Mouse (Mus musculus) thymus, postnatal 0 days (tissue): ENCODE results near the gene Arl15. TPM values are rescaled to one million over a fixed set of nuclear protein-coding genes. Genes with fewer than 3 reads are reported as not detected.

ENCODE experiments used
- DNase-seq: peaks from one replicate; pipeline ENCODE4 v3.0.0-alpha.2; 2015; ENCODE audit warnings: low spot score
- polyA plus RNA-seq: library from polyadenylated mRNA; unstranded; fragments of >200 nt; fragmentation: Nextera tagmentation; extraction: Ambion mirVana; gene quantifications from 2 replicates; pipeline ENCODE4 v1.2.1, GENCODE M21; 2015

The Arl15 gene
- polyA plus RNA-seq, 1 experiment from 2014 or later, result 6.8 TPM

- peak; percentile 78 for DNase-seq
Observed at GRCm38 (mm10) chr13:113869212-113870205, 75.2 kb downstream of the Arl15 start.

DNA sequence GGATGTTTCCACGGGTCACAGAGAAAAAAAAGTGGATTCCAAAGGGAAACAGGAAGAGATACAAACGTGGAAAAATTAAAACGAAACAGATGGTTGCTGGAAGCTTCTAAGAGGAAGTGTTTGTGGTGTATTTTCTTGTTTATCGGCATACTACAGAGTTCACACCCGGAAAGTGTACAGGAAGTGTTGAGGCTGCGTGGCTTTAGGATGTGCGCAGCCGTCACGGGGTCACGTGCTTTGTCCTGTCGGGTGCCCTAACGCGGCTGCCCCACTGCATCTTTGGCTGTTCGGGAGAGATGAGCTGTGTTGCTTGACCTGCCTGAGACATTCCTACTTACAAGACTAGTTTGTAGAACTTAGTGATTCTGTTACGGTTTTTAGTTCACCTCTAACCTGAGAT, 76.1 kb downstream of the Arl15 start:
- peak; percentile 74 for DNase-seq

- no peak for DNase-seq
Observed at GRCm38 (mm10) chr13:113871853-113872252, 77.5 kb downstream of the Arl15 start.

- DNase-seq, result no peak
Observed at GRCm38 (mm10) chr13:113875724-113876123, 81.4 kb downstream of the Arl15 start.

GRCm38 (mm10) chr13:113877420-113877819, 83.1 kb downstream of the Arl15 start:
- DNase-seq, result peak; percentile 73

- no peak for DNase-seq
Observed at GRCm38 (mm10) chr13:113878571-113878970, 84.3 kb downstream of the Arl15 start.

GRCm38 (mm10) chr13:113879651-113880327, 85.5 kb downstream of the Arl15 start:
- no peak for DNase-seq

DNA sequence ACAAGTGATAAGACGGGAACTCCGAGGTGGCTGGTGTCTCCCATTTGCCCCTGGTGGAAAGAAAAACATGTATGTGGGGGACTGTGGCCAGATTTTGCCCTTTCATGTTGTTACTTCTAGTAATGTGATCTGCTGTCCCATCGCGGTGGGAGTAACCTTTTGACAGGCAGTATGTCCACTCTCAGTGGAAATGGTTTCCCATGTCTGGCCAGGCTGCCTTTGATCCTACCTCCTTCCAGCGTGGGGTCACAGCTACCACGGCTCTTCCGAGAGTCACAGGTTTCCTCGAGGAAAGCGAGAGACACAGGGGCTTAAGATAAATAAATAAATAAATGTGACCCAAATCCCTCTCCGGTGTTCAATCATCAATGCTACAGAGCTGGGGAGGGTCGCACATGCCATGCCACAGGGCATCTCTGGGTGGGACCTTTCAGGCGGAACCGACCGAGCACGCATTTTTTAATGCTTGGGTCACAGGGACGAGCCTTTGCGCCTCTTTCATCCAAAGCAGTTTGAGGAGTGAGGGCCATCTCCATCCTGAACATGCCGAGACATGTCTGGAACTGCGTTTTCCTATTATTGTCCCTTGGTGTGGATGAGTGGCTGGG, 86.4 kb downstream of the Arl15 start:
- no peak for DNase-seq

DNA sequence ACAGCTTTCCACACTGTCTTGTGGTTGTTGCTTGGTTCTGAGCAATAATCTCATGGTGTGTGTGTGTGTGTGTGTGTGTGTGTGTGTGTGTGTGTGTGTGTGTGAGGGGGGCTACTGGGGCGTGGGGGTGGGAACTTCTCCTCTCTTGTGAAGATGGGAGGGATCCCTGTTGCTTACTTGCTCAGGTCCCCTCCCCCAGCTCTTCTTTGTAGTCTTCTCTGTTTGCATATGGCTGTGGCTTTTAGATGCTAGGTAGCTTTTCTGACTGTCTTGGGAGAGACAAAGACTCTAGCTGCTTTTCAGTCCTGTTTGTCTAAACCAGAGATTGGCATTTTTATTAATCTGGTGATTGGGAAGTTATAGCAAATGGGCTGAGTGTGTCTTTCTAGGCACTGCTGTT, 88.7 kb downstream of the Arl15 start:
- DNase-seq, result no peak

DNA sequence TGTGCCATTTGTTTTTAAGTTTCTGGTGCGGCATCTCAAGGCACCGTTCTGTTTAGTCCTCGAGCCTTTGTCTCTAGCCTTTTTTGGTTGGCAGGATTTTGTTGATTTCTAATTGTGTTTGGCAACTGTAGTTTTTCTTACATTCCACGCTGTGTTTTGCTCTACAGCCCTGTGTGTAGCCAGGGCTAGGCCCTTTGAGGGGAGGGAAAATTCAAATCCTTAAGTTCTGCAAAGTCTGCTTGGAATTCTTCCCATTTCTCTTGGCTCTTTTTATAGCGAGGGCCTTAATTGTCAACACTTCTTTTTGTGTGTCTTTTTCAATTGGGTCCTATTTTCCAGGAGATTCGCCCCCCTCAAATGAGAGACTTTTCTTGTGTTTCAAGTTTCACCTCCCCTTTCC, 92.8 kb downstream of the Arl15 start:
- DNase-seq, result no peak

DNA sequence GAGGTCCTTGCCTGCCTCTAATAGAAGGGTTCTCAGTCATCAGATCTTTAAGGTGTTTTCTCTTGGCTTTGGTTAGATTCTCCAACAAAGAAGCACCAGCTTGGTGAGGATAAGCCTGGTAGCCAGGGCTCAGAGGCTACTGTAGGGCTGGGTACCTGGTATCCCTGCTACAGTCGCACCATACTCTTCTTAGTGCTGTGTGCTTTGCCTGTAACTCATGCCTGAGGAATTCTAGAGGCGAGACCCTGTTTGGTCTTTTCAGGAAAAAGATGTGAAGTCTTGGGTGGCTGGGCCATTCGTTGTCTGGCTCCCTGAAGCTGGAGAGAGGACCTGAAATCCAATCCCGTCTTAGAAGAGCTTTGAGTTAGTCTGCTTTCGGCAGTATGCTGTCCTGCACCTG, 93.8 kb downstream of the Arl15 start:
- no peak for DNase-seq

DNA sequence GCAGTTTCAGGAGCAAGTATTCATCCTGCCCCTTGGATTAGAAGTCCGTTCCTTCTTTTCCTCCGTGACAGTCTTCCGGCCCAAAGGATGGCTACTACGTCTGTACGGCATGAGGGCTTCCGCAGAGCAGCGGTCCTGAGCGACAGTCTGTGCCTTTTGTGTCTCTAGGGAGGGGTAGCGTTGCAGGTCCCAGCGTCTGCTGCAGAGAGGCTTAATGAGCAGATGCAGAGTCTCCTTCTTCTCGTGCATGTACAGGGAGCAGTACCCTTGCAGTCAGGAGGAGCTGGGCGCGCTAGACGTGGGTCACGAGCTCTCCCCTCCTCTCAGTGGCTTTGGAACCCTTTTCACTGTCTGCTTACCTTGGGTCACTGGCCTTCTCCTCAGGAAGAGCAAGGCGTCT, 94.4 kb downstream of the Arl15 start:
- no peak for DNase-seq

DNA sequence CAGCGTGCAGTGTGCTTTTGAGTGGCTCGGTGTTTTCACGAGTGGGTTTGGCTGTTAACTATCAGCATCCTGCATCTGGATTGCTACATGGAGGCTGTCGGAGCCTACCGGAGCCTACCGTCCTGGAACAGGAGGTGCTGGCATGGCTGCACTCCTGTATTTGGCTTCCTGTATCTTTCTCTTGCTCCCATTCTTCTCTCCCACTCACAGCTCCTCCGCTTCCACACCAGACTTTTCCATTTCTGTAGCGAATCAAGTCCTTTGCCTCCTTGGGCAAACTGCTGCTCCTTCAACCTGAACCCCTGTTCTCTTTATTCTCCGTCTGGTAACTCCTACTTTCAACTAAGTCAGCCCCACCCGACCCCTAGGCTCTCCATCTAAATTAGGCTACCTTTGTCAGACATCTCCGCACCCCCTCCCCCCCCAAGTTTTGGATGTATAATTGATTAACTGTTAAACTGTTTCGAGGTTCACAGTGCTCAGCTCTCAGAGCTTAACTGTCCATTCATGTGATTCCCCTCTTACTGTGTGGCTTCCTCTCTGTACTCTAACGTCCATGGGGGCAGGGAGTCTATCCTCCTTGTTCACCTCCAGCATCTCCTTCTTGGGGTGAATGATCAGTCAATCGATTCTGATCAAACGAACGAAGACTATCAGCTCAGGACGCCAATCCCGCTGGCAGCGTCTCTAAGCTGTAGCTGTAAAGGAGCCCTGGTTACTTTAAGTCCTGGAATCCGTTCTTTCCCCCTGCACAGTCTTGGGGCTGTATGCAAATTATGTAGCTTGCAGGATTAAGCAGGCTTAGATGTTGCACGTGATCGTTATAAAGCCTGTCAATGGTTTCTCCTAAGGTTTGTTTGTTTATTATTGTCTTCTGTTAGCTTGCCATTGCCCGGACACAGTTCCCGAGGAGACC, 95.1 kb downstream of the Arl15 start:
- DNase-seq, result no peak

DNA sequence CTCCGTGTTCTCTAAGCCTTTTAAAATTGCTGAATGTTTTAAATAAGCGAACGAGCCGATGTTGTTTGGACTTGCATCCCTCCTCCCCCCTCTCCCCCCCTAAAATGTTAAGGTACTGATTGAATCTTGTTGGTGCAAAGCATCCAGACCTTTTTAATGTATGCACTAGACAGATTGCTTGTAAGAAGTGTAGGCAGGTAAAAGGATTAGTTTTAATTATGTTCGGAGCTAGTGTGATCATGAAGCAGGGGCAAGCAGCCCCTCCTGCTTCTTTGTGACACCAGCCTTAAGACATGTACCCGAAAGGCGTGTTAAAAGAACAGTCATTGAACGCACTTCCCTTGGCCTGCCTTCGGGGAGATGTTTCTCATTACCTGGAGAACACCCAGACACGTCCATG, 102.4 kb downstream of the Arl15 start:
- DNase-seq, result no peak

DNA sequence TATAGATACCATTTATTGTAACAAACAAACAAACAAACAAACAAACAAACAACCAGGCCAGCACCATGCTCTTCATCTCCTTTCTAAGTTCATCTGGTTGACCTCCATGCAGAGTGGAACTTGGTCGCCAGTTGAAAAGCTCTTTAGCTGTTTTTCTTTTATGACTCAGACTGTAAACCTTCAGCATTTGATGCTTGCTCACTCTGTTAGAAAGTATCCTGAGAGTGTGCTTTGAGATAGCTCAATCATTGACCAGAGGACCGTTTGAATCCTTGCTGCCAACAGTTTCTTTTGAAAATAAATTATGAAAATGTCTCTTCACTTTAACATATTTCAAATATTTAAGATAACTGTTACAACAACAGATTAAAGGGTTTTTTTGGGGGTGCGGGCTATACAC, 103.2 kb downstream of the Arl15 start:
- DNase-seq, result no peak

GRCm38 (mm10) chr13:113897951-113898350, 103.6 kb downstream of the Arl15 start:
- no peak for DNase-seq

- DNase-seq, result no peak
Observed at GRCm38 (mm10) chr13:113901001-113901545, 106.8 kb downstream of the Arl15 start.

- no peak for DNase-seq
Observed at GRCm38 (mm10) chr13:113903255-113903654, 109.0 kb downstream of the Arl15 start.

DNA sequence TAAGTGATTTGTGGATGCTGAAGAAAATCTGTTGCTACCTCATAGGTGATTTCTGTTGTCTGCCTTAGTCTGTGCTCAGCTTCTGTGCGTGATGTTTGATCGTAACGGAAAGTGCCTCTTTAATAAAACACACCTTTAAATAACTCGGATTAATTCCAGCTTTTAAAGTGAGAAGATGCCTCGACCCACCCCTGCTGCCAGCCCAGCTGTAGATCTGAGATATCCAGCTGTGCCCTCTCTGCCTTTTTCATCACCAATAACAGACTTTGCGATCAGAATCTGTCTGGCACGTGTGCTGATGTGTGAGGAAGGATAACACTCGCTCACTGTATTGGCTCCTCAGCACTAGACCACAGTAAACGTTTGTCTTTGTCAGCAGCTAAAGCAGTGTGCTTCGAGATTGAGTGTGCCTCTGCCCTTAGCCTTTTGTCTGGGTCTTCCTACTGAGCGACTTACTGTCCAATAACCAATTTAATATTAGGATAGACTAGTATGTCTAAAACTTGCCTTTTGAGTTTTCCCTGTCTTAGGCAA, 117.7 kb downstream of the Arl15 start:
- DNase-seq, result no peak

DNA sequence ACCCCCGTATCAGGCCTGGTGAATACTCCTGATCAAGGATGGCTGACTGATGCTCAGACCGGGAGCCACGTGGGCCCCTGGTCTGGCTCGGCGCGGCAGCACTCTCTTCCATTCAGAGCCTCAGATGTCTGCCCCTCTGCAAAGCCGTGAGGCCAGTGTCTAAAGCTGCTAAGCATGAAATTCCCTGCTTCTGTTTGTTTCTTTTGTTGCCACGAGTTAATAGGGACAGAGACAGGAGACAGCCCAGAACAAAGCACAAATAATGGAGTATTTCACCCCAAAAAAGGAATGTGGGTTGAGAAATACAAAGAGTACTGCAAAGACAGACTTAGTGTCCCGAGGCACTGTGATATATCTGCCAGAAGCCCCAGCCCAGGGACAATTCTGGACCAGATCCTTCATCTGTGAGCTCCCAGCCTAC, 120.3 kb downstream of the Arl15 start:
- no peak for DNase-seq
